Mouse (Mus musculus) megakaryocyte, embryonic 14.5 days (primary cell): Measurements from ENCODE around the gene Sgce.

Source experiments
- FLI1 ChIP-seq: IDR thresholded peaks from 2 replicates; pipeline ENCODE4 v1.6.1; 2012; ENCODE audit warnings: low read length, inconsistent platforms, mixed read lengths
- GATA1 ChIP-seq: IDR thresholded peaks from 3 replicates; pipeline ENCODE4 v1.6.1; 2012; ENCODE audit warnings: mixed read lengths, low read length, inconsistent platforms, borderline replicate concordance

- TF ChIP-seq GATA1 (no peak), FLI1 (no peak)
Measured at GRCm38 (mm10) chr6:4739522-4740355, 7.3 kb downstream of the Sgce start.
